In genomic region chr8:84334333-84334732, GRCm38 (mm10) we compare ENCODE assay signal across 12 mouse cellular contexts. TPM values are rescaled to one million over a fixed set of nuclear protein-coding genes. Genes with fewer than 3 reads are reported as not detected.
DNase-seq lines count a peak whose midpoint lies in the region; ATAC-seq and TF ChIP-seq lines count a peak whose summit lies in the region.
"Had no signal": no experiment of that assay in that cellular context is flagged by ENCODE, and none has a peak within 500 bp of the region (broad histone marks: within the 10 kb centered on the region; RNA-seq: fewer than 3 reads in every experiment).

No protein-coding gene starts in this region.

- H3K36me3 ChIP-seq in hindbrain, postnatal 0 days (ENCODE audit: insufficient read depth, low read length), result no peaks in the 10 kb centered on the region
- no peaks in the 10 kb centered on the region for H3K36me3 ChIP-seq in hindbrain, embryonic 10.5 days
- H3K36me3 ChIP-seq: neural tube, embryonic 12.5 days had no signal

- peaks cover 3% of the 10 kb centered on the region; the same call in 1 of the 2 replicates for H3K27me3 ChIP-seq in hindbrain, postnatal 0 days (ENCODE audit: insufficient read depth, low read length)
- H3K27me3 ChIP-seq in hindbrain, embryonic 10.5 days (ENCODE audit: insufficient read depth, poor library complexity, severe bottlenecking), result peaks cover 25% of the 10 kb centered on the region

- no peak overlapping the region for H3K4me2 ChIP-seq in hindbrain, postnatal 0 days (ENCODE audit: low read depth, low read length)
- H3K4me2 ChIP-seq: neural tube, embryonic 12.5 days had no signal

- no peak overlapping the region for H3K27ac ChIP-seq in hindbrain, postnatal 0 days
- no peak overlapping the region for H3K27ac ChIP-seq in hindbrain, embryonic 10.5 days
- H3K27ac ChIP-seq: liver, embryonic 14.5 days; neural tube, embryonic 12.5 days had no signal

- H3K4me1 ChIP-seq in hindbrain, postnatal 0 days (ENCODE audit: insufficient read depth, low read length), result no peaks in the 10 kb centered on the region; the same call in 1 of the 2 replicates
- H3K4me1 ChIP-seq in hindbrain, embryonic 10.5 days (replicated peaks), result peaks cover 10% of the 10 kb centered on the region

- WGBS in hindbrain, postnatal 0 days, result 34% methylated on average over 5 of the region's 5 CpGs
- WGBS in hindbrain, embryonic 10.5 days, result 81% methylated on average over 5 of the region's 5 CpGs

- peak; percentile 65 to 80 for DNase-seq in cerebellum, postnatal 14 days
- DNase-seq in cerebellum, adult 11 months, result no peak
- peak; percentile 69 for DNase-seq in hindbrain, postnatal 0 days (ENCODE audit: low spot score)
- DNase-seq in hindbrain, embryonic 10.5 days (ENCODE audit: low spot score), result no peak
- DNase-seq in MN1 (ENCODE audit: low spot score), result peak; percentile 75
- peak; percentile 86 for DNase-seq in kidney, postnatal 14 days
- DNase-seq in embryo, embryonic 9.5 days (ENCODE audit: extremely low spot score), result no peak
- DNase-seq: embryo, embryonic 11 days had no signal

- no peak overlapping the region for H3K4me3 ChIP-seq in hindbrain, postnatal 0 days (ENCODE audit: low read length)
- H3K4me3 ChIP-seq in hindbrain, embryonic 10.5 days, result no peak overlapping the region
- H3K4me3 ChIP-seq: neural tube, embryonic 12.5 days had no signal

- no peaks in the 10 kb centered on the region for H3K9me3 ChIP-seq in hindbrain, postnatal 0 days (ENCODE audit: low read length)
- H3K9me3 ChIP-seq in hindbrain, embryonic 10.5 days, result no peaks in the 10 kb centered on the region
- H3K9me3 ChIP-seq: neural tube, embryonic 12.5 days had no signal

- no peak overlapping the region for H3K9ac ChIP-seq in hindbrain, postnatal 0 days (replicated peaks; ENCODE audit: low read length)
- H3K9ac ChIP-seq: liver, embryonic 14.5 days; neural tube, embryonic 12.5 days had no signal

- TF ChIP-seq CTCF in hindbrain, postnatal 0 days (IDR thresholded peaks at IDR 0.05; ENCODE audit: low read depth), result no peak

- ATAC-seq in hindbrain, postnatal 0 days, result peak; percentile 59; the same call in 1 of the 2 replicates
- no peak for ATAC-seq in CD4-positive, CD25-positive, alpha-beta regulatory T cell, adult 4 months
- ATAC-seq: Patski had no signal

RNA-seq across cellular contexts. Expression of gene Cacna1a, which starts 53.9 kb away (rescaled TPM):
- 59.5 and 70.5 TPM in 2 replicates for total RNA-seq in hindbrain, postnatal 0 days (2014; rRNA removed)
- 16.5 and 17.4 TPM in 2 replicates for polyA plus RNA-seq in hindbrain, postnatal 0 days (2015; fragmentation: Nextera tagmentation; extraction: Ambion mirVana)
- 7.3 TPM in 2 replicates for polyA plus RNA-seq in hindbrain, embryonic 10.5 days (2016; fragmentation: Nextera tagmentation; extraction: Ambion mirVana)
- 10 to 100 TPM in 1 of 2 experiments, 1 to 10 TPM in 1; 8.0 to 11.2 TPM for polyA plus RNA-seq in CD4-positive, CD25-positive, alpha-beta regulatory T cell, adult 4 months (2017; shearing (Covaris generic))

Comparison
In these comparisons a context has a peak if more than half of its experiments do, and no peak if none do; other contexts are left out.
1. DNase-seq: peak in cerebellum, postnatal 14 days (2 of 2), hindbrain, postnatal 0 days (single experiment), MN1 (single experiment) and kidney, postnatal 14 days (single experiment); none in cerebellum, adult 11 months (single experiment), hindbrain, embryonic 10.5 days (single experiment) and embryo, embryonic 9.5 days (single experiment).